Mouse (Mus musculus) lung, postnatal 10 days (tissue): ENCODE measurements around the gene Tmem171.

Source experiments
- DNase-seq: peaks from one replicate; pipeline ENCODE4 v3.0.0; 2021

Gene Tmem171

GRCm38 (mm10) chr13:98694773-98695314 lies at the start of gene Tmem171:
Tmem171 (minus strand) TSS chr13:98694834.
- peak; percentile 32 for DNase-seq

DNA sequence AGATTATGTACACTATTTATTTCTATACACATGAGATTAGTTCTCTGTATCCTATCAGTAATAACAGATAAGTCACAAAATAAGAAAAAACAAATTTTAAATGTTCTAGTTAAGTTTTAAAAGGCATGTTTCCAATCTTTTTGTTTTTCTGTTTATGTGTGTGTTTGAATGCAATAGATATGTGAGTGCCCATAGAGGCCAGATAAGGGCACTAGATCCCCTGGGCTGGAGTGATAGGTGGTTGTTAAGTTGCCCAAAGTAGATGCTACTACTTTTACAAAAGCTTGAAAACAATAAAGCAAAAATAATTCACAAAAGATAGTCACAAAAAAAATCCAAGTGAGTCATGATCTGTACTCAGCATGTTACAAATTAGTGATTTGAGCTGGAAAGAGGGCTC lies 49.2 kb upstream of the Tmem171 start:
- DNase-seq = no peak

DNA sequence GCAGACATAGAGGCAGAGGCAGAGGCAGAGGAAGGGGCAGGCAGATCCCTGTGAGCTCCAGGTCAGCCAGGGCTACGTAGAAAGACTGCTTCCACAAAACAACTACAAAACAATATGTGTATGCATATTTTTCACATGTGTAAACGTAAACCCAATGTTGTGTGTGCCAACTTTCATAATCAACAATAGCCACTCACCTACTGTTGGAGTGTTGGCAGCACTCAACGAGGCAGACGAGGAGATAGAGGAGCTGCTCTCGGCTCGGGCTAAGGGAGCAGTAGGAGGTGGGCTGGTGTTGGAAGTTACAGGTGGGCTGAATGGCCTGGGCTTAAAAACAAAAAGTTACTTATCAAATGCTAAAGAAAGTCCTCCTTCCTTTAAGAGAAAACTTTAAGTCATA lies 48.6 kb upstream of the Tmem171 start:
- DNase-seq = no peak

- no peak for DNase-seq
Observed at GRCm38 (mm10) chr13:98738213-98738612, 43.6 kb upstream of the Tmem171 start.

DNA sequence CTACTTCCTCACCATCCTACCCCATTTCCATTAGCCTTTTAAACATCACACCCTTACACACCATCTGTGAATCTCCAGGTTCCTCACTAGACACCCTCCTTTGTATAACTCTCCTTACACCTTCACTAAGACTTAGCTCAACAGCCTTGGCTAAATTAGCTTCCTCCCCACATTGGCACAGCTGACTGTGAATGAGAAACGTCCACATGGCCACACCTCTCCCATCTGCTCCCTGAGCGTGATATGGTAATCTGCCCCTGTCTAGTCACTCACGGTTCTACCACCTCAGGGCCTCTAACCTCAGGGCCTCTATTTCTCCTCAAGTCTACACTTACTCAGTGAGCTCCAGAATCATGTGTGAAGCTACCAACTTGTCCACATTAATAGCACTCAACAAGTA lies 38.7 kb upstream of the Tmem171 start:
- DNase-seq = no peak

- DNase-seq = no peak
Observed at GRCm38 (mm10) chr13:98729271-98730062, 34.8 kb upstream of the Tmem171 start.

DNA sequence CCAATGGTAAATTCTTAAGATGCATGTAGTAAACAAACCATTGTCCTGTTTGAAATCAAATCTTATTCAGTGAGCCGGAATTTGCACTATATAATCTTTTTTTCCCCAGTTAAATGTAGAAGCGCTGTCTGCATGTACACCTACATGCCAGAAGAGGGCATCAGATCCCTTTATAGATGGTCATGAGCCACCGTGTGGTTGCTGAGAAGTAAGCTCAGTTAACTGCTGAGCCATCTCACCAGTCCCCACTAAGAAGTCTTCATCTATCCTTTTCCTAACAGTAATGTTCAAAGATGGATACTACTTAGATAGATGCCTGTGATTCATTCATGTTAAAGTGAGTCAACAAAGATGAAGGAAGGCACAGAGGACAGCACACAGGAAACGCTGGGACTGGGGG lies 31.9 kb upstream of the Tmem171 start:
- peak; percentile 23 for DNase-seq

GRCm38 (mm10) chr13:98723430-98723829 lies 28.8 kb upstream of the Tmem171 start:
- DNase-seq = no peak

GRCm38 (mm10) chr13:98722296-98722695 lies 27.7 kb upstream of the Tmem171 start:
- no peak for DNase-seq

DNA sequence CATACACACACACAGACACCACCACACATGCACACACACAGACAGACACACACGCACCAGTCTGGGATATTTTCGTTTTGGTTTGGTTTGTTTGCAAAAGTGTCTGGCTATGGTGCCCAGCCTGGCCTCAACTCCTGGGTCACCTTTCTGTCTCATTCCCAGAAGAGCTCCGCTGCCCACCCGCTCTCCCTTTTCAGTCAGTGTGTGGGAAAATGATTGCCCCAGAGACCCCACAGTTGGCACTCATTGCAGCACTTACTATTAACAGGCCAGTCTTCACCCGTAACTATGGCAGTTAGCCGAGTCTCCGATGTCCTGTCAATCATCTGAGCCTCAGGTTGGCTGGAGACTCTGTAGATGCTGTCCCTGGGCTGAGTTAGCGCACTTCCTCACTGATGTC lies 21.5 kb upstream of the Tmem171 start:
- no peak for DNase-seq

DNA sequence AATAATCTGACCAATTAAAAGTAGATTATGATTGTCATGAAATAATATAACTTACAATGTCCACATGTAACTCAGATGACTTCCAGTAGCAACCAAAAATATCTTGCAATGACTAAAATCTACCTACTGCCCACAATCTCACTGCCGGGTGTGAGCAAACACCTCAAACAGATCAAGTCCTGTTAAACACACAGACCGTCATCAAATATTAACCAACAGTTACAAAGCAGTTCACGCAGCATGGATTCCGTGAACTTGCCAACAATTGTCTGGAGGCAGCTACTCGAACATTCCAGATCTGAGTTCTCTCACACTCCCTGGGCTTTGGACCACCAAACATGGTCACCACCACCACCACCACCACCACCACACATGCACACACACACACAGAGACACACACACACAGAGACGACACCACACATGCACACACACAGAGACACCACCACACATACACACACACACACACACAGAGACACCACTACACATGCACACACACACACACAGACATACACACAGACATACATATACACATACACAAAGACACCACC lies 20.9 kb upstream of the Tmem171 start:
- DNase-seq = no peak

DNA sequence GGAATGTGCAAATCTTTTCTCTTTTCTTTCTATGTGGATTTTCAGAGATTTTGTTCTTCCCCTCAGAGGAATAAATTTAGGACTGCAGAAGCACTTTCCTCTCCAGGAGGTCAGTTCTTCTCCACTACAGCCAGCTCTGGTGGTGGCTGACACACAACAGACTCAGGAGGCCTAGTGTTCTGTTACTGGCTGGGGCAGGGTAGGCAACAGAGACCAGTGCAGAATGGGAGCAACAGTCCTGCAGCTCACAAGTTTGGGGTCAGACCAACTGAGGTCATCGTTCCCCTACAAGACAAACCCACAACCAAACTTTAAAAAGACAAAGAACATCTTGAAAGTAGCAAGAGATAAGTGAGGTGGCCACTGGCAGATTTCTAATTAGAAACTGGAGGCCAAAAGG lies 16.0 kb upstream of the Tmem171 start:
- no peak for DNase-seq

DNA sequence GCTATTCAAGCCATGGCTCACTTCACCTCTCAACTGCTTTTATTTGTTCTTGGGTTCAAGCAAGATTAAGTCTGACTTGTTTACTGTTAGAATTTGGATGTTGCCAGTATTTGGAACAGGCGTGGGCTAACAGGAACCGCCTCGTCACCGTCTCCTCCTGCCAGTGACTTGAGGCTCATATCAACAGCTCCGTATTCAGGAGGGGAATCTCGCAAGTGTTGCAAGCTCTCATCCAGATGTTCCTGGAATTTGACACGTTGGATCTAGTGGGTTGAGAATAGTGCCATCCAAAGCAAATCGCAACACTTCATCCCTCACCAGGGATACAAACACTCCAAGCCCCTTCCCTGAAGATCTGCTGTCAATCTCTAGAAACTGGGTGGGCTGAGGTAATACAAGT lies 15.6 kb upstream of the Tmem171 start:
- DNase-seq = peak; percentile 70

- DNase-seq = no peak
Observed at GRCm38 (mm10) chr13:98705501-98705900, 10.9 kb upstream of the Tmem171 start.

GRCm38 (mm10) chr13:98703786-98704185 lies 9.2 kb upstream of the Tmem171 start:
- DNase-seq = no peak

DNA sequence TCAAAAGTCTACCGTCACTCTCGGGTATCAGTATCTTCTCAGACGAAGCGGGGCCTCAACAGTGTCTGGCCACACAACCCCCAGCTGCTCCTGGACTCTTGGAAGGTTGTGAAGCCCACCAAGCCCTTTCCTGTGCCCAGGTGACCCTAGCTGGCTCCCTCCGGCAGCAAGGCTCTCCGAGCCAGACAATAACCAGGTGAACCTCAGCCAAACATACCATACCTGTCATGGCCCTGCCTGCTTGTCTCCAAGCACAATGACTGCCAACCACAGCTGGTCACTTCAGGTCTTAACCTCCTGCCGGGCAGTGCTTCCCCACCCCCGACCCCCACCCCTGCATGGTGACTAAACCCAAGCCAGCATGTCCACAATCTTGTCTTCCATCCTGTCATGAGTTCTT lies 7.7 kb upstream of the Tmem171 start:
- no peak for DNase-seq

DNA sequence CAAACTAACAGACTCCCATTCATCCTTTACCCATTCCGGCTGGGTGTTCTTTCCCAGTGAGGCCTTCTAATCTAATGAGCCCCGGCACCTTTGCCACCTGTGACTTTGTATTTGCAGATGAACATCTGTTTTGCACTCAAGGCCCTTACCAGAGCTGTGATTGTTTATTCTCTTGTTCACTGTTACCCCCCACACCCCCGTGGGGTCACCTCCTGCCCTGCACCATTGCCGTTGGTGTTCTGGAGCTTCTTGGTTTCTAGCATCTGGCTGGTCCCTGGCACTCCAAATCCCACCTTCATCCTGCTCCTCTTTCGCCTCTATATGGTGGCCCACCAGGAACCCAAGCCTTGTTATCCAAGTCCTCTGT lies 6.7 kb upstream of the Tmem171 start:
- no peak for DNase-seq

DNA sequence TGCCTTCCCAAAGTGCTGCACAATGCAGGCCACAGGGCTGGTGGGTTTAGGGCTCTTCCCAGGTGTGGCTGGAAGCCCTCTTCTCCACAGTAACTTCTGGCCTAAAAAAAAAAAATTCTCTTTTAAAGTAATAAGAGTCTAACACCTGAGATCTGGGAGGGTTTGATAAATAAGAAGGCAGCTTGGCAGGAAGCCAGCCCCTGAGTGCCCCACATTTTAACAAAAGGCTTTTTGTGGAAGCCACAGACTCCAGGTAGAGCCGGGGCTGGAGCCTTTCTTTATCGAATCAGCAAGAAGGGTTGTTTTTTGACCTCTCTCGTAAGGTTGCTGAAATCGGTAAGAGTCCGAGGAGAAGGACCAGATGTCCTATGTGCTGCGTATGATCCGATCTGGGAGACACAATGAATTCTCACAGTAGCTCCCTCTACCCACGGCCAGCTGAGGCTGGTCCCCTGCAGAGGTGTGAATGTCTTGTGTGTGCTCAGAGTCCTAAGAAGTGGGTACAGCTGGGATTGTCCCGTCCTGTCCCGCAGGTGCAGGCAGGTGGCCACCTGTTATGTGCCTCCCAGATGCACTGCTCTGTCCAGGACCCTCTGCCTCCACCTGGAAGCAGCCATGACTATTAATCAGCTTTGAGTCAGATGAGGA lies 6.2 kb upstream of the Tmem171 start:
- DNase-seq = no peak

DNA sequence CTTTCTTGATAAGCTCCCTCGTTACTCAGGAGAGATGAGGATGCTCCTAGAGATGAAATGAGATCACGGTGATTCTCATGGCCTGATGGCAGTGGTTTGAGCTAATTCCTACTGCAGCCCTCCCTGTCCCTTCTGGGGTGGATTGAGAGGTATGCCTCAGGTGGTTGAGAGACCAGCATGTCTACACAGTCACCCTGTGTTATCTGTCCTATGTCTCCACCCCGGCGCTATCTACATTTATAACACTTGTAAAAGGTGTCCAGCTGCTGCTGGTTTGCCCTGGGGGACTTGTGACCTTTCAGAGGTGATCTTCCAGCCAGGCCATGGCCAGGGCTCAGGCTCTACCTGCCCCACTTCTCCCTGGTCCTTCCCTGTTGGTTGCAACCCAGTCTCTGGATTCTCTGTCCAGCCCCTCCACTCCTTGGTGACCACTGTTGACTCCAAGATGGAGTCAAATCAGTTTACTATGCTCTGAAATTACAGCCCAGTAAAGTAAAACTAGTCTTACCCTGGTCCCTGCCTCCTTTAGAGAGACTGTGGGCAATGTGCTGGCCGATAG lies 5.4 kb upstream of the Tmem171 start:
- no peak for DNase-seq

DNA sequence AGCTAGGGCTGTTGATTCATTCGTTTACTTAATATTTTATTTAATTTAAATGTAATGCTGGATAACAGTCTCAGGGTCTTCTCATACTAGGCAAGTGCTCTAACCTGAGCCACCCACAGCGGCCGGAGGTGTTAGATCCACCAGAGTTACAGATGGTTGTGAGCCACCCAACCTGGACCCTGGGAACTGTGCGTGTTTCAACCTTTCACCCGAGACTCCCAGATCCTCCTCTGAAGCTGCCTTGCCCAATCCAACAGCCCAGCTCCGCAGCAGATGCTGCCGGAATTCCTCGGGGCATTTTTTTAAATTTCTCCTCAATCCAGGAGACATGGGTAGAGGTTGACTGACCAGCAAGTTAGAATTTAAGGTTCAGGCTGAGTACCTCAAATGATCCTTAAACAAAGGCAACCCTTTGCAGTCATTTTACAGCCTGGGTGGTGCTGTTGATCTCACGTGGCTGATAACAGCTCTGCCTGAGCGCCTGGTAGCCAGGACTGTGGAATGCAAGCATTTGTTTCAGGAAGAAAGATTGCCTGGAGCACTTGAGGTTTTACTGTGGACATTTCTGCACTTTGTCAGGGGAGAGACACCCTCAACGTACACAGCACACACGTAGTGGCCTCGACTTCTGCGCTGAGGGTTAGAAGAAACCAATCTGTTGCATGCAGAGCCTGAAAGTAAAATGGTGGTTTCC lies 4.6 kb upstream of the Tmem171 start:
- no peak for DNase-seq

GRCm38 (mm10) chr13:98696716-98697115 lies 2.1 kb upstream of the Tmem171 start:
- peak; percentile 54 for DNase-seq

GRCm38 (mm10) chr13:98695546-98695945 lies 912 bp upstream of the Tmem171 start:
- DNase-seq = peak; percentile 64

DNA sequence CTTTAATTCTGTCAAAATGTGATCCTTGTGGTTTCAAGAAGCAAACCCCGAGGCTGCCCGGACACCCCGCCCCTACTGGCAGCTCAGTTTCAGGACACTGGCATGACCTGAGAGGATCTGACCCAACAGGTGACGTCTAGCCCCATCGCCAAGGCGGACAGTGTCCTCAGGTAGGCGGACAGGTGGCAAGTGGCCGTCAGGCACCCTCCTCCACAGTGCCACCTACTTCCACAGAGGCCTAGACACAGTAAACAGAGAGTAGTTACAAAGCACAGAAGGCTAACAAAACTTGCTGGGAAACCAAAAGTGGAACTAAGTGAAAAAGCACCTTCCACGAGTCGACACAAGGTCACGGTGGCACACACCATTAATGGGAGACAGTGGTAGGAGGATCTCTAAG lies 1.3 kb downstream of the Tmem171 start:
- no peak for DNase-seq
